Mouse (Mus musculus): ENCODE results near the gene Dennd4a. TPM values are rescaled to one million over a fixed set of nuclear protein-coding genes. Genes with fewer than 3 reads are reported as not detected.
A peak's percentile ranks its signal among the peaks of the same experiment; 100 is the strongest.

Gene Dennd4a
- total and polyA plus RNA-seq, 2 experiments from 2014 or later: 7.1 to 15.2 TPM

DNA sequence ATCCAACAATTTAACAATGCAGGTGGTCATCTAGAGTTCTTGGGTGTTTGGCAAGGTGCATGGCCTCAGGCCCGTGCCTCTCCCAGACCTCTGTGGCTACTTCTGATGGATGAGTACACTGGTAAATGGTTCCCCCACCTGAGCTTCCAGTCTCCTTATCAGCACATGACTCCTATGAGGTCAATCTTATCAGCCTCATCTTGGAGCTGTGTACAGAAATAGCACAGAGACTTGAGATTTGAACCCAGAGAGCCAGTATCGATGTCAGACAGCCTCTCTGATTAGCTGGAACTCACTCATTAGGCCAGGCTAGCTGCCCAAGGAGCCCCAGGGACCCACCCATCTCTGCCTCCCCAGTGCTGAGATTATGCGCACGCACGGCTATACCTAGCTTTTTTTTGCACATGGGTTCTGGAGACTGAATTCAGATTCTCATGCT is 40.7 kb upstream of the Dennd4a start:
- Histone ChIP-seq H3K4me2 (ENCODE audit: low read depth, low read length, poor library complexity, severe bottlenecking) (no peak overlapping the region), H3K9ac (replicated peaks; ENCODE audit: low read length, poor library complexity, severe bottlenecking) (no peak overlapping the region), H3K4me3 (ENCODE audit: low read depth, low read length) (no peak overlapping the region), H3K36me3 (ENCODE audit: insufficient read depth, low read length) (no peaks in the 10 kb centered on the region), H3K9me3 (ENCODE audit: low read length) (no peaks in the 10 kb centered on the region), H3K27me3 (ENCODE audit: insufficient read depth, low read length) (no peaks in the 10 kb centered on the region), H3K4me1 (ENCODE audit: insufficient read depth, low read length) (no peaks in the 10 kb centered on the region), H3K27ac (ENCODE audit: low read depth, low read length) (no peak overlapping the region)
- DNase-seq (ENCODE audit: low spot score): no peak
- no peak for TF ChIP-seq CTCF (IDR thresholded peaks at IDR 0.05)
- ATAC-seq (ENCODE audit: low FRiP score): no peak
- 87% methylated on average over 5 of the region's 5 CpGs for WGBS

DNA sequence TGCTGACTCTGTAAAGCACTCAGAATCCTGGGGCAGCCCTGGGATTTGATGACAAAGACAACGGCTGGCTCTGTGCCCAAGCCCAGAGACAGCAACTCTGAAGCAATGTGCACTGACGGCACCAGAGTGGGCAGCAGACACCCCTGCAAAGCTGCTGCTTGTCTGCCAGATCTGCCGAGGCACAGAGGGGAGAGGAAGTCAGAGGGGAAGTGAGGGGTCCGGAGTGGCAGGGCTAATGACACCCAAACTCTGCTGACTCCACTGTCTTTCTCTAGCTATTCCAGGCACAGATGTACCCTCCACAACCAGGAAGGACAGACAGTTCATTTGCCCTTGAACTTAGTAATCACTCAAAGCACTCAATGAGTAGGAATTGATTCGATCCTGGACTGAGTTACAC is 39.9 kb upstream of the Dennd4a start:
- no peak overlapping the region for H3K27ac ChIP-seq (ENCODE audit: low read depth, low read length)
- no peaks in the 10 kb centered on the region for H3K4me1 ChIP-seq (ENCODE audit: insufficient read depth, low read length)
- TF ChIP-seq CTCF (IDR thresholded peaks at IDR 0.05): no peak
- H3K9me3 ChIP-seq (ENCODE audit: low read length): no peaks in the 10 kb centered on the region
- ATAC-seq (ENCODE audit: low FRiP score) (no peak), DNase-seq (ENCODE audit: low spot score) (peak; percentile 80)
- H3K9ac ChIP-seq (replicated peaks; ENCODE audit: low read length, poor library complexity, severe bottlenecking): no peak overlapping the region
- H3K36me3 ChIP-seq (ENCODE audit: insufficient read depth, low read length): no peaks in the 10 kb centered on the region
- 51% methylated on average over 5 of the region's 5 CpGs for WGBS
- no peaks in the 10 kb centered on the region for H3K27me3 ChIP-seq (ENCODE audit: insufficient read depth, low read length)
- no peak overlapping the region for H3K4me3 ChIP-seq (ENCODE audit: low read depth, low read length)
- no peak overlapping the region for H3K4me2 ChIP-seq (ENCODE audit: low read depth, low read length, poor library complexity, severe bottlenecking)

DNA sequence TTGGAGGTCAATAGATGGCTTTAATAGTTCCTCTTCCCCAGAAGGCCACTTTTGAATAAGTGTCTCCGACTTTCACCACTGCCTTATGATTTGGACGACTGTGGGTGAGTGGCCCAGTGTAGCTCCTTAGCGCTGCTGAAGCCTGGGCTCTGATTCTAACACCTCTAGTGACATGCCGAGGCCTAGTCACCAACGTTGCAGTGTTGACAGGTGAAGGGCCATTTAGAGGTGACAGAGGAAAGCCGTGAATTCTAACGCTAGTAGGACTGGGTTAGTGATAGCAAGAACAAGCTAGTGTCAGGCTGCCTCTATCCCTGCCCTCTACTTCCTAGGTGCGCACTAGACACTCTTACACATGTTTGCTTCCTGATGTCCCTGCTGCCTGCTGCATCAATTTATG is 37.9 kb upstream of the Dennd4a start:
- 87% methylated on average over 8 of the region's 8 CpGs for WGBS
- DNase-seq (ENCODE audit: low spot score): no peak

DNA sequence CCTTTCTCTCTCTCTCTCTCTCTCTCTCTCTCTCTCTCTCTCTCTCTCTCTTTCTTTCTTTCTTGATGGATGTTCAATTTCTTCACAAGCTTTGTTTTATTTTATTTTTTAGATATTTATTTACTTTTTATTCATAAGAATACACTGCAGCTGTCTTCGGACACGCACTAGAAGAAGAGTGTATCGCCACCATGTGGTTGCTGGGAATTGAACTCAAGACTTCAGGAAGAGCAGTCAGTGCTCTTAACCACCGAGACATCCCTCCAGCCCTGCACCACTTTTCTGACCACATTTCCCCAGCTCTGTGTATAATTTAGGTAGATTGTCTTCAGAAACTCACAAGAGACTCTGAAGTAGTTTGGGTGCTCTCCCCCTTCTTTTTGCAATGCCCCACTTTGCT is 37.2 kb upstream of the Dennd4a start:
- Histone ChIP-seq H3K36me3 (ENCODE audit: insufficient read depth, low read length) (no peaks in the 10 kb centered on the region), H3K27me3 (ENCODE audit: insufficient read depth, low read length) (no peaks in the 10 kb centered on the region), H3K9ac (replicated peaks; ENCODE audit: low read length, poor library complexity, severe bottlenecking) (no peak overlapping the region), H3K4me1 (ENCODE audit: insufficient read depth, low read length) (no peaks in the 10 kb centered on the region), H3K9me3 (ENCODE audit: low read length) (no peaks in the 10 kb centered on the region), H3K4me3 (ENCODE audit: low read depth, low read length) (no peak overlapping the region), H3K4me2 (ENCODE audit: low read depth, low read length, poor library complexity, severe bottlenecking) (no peak overlapping the region), H3K27ac (ENCODE audit: low read depth, low read length) (peak overlapping the region; percentile 68; the same call in 1 of the 2 replicates)
- DNase-seq (ENCODE audit: low spot score) (peak; percentile 37), ATAC-seq (ENCODE audit: low FRiP score) (no peak)
- TF ChIP-seq CTCF (IDR thresholded peaks at IDR 0.05): peak; percentile 60
- 58% methylated on average over 4 of the region's 4 CpGs for WGBS

More for the DNA sequence above, 37.9 kb upstream of the Dennd4a start:
- no peak for ATAC-seq (ENCODE audit: low FRiP score)
- H3K27ac ChIP-seq (ENCODE audit: low read depth, low read length): no peak overlapping the region
- H3K9ac ChIP-seq (replicated peaks; ENCODE audit: low read length, poor library complexity, severe bottlenecking): no peak overlapping the region
- no peaks in the 10 kb centered on the region for H3K36me3 ChIP-seq (ENCODE audit: insufficient read depth, low read length)
- TF ChIP-seq CTCF (IDR thresholded peaks at IDR 0.05): no peak
- H3K4me3 ChIP-seq (ENCODE audit: low read depth, low read length): no peak overlapping the region
- no peak overlapping the region for H3K4me2 ChIP-seq (ENCODE audit: low read depth, low read length, poor library complexity, severe bottlenecking)
- no peaks in the 10 kb centered on the region for H3K4me1 ChIP-seq (ENCODE audit: insufficient read depth, low read length)
- H3K9me3 ChIP-seq (ENCODE audit: low read length): no peaks in the 10 kb centered on the region
- H3K27me3 ChIP-seq (ENCODE audit: insufficient read depth, low read length): no peaks in the 10 kb centered on the region

DNA sequence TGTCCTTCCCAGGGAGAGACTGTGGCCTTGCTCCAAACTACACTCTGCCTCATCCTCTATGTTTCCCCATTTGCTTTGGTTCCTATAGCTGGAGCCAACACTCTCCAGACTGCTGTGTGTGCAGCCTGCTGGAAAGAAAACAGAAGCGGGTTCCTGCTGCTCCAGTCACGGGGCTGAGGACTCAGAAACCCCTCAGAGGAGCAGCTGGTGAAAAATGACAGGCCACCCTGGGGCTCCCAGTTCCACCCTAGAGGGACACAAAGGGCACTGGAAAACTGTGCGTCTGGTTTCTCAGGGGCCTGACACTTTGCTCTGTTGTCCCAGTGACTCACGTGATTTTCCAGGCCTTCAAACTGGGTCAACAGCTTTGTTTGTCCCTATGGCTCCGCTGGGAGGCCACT is 36.7 kb upstream of the Dennd4a start:
- 15% methylated on average over 5 of the region's 5 CpGs for WGBS
- TF ChIP-seq CTCF (IDR thresholded peaks at IDR 0.05): no peak
- no peak for ATAC-seq (ENCODE audit: low FRiP score)

DNA sequence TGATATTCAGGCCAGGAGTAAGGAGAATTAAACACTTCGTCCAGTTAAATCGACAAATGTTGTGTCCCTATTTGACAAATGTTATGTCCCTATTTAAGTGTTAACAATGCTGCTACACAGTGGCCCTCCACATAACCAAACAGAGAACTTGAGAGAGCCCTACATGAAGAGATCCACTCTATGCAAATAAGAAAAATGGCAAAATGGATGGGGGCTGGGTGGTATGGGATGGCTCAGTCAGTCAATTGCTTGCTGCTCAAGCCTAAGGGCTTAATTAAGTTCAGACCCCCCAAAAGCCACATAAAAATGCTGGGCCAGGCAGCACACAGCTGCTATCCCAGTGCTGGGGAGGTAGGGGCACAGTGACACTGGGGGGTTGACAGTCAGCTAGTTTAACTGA is 36.3 kb upstream of the Dennd4a start:
- peak; percentile 19 for DNase-seq (ENCODE audit: low spot score)
- TF ChIP-seq CTCF (IDR thresholded peaks at IDR 0.05): no peak
- no peaks in the 10 kb centered on the region for H3K36me3 ChIP-seq (ENCODE audit: insufficient read depth, low read length)
- peak overlapping the region; percentile 68; the same call in 1 of the 2 replicates for H3K27ac ChIP-seq (ENCODE audit: low read depth, low read length)
- no peaks in the 10 kb centered on the region for H3K27me3 ChIP-seq (ENCODE audit: insufficient read depth, low read length)
- WGBS: 46% methylated on average over 2 of the region's 2 CpGs
- ATAC-seq (ENCODE audit: low FRiP score): no peak
- H3K9me3 ChIP-seq (ENCODE audit: low read length): no peaks in the 10 kb centered on the region
- H3K9ac ChIP-seq (replicated peaks; ENCODE audit: low read length, poor library complexity, severe bottlenecking): no peak overlapping the region
- no peak overlapping the region for H3K4me2 ChIP-seq (ENCODE audit: low read depth, low read length, poor library complexity, severe bottlenecking)
- no peak overlapping the region for H3K4me3 ChIP-seq (ENCODE audit: low read depth, low read length)
- H3K4me1 ChIP-seq (ENCODE audit: insufficient read depth, low read length): no peaks in the 10 kb centered on the region

More for the DNA sequence above, 36.7 kb upstream of the Dennd4a start:
- Histone ChIP-seq H3K4me3 (ENCODE audit: low read depth, low read length) (no peak overlapping the region), H3K4me2 (ENCODE audit: low read depth, low read length, poor library complexity, severe bottlenecking) (no peak overlapping the region), H3K4me1 (ENCODE audit: insufficient read depth, low read length) (no peaks in the 10 kb centered on the region), H3K36me3 (ENCODE audit: insufficient read depth, low read length) (no peaks in the 10 kb centered on the region), H3K27ac (ENCODE audit: low read depth, low read length) (peak overlapping the region; percentile 68; the same call in 1 of the 2 replicates), H3K9ac (replicated peaks; ENCODE audit: low read length, poor library complexity, severe bottlenecking) (no peak overlapping the region), H3K27me3 (ENCODE audit: insufficient read depth, low read length) (no peaks in the 10 kb centered on the region), H3K9me3 (ENCODE audit: low read length) (no peaks in the 10 kb centered on the region)
- DNase-seq (ENCODE audit: low spot score): peak; percentile 73

Measured in midbrain, postnatal 0 days (tissue).